Mouse (Mus musculus) brain, embryonic 14.5 days (tissue): ENCODE results near the gene Kalrn. TPM values are rescaled to one million over a fixed set of nuclear protein-coding genes. Genes with fewer than 3 reads are reported as not detected.
A peak's percentile ranks its signal among the peaks of the same experiment; 100 is the strongest.

Experiments used
- DNase-seq: peaks from one replicate; pipeline ENCODE4 v3.0.0-alpha.2; 2011; ENCODE audit warnings: low read depth
- CTCF ChIP-seq: fragments of 200-500 bp; IDR thresholded peaks from 2 replicates; pipeline ENCODE4 v1.5.1; 2012; ENCODE audit warnings: inconsistent platforms, mild to moderate bottlenecking, moderate library complexity, borderline replicate concordance; ENCODE audit not compliant: insufficient read depth, insufficient read length; ENCODE audit errors: extremely low read depth
- POLR2A ChIP-seq: fragments of 200-500 bp; IDR thresholded peaks from 2 replicates; pipeline ENCODE4 v1.6.1; 2012; ENCODE audit warnings: mild to moderate bottlenecking, inconsistent platforms, borderline replicate concordance; ENCODE audit not compliant: poor library complexity, insufficient read depth, insufficient read length, severe bottlenecking; ENCODE audit errors: extremely low read depth
- polyA plus RNA-seq: library from polyadenylated mRNA; depleted of rRNA; stranded (reverse); fragments of >200 nt; gene quantifications from 2 replicates; pipeline ENCODE4 v1.2.3, GENCODE M21; 2012

Kalrn gene
- polyA plus RNA-seq, 1 experiment = 52.2 TPM

DNA sequence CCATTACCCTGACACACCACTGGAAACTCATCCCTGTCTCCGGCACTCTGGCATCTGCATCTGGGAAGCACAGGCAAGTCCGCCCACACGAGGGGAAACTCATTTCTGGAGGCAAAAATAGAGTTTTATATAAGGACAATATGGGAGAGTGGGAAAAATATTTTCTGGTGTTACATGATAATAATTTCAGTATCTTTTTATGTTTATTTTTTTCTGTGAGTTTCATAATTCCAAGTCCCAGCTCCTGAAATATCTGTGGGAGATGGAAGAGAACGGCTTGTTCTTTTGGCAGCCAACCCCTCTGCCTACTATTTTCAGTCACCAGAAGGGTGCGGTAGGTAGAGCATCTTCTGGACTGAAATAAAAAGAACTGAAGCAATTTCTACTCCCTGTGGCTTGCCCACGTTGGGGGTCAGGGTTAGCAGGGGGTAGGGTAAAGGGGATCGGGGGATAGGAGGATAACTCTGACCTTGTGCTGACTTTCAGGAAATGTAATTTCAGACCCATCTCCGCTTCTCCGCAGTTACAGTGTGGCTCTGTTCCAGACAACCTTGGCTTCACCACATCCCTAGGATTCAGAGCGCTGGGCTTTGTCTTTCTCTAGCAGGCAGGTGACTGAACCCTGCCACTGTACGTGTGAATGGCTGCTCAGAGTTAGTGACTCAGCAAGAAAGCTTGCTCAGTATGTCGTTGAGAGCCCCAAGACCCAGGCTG, 336.3 kb downstream of the Kalrn start:
- TF ChIP-seq POLR2A (no peak), CTCF (no peak)
- DNase-seq = no peak

DNA sequence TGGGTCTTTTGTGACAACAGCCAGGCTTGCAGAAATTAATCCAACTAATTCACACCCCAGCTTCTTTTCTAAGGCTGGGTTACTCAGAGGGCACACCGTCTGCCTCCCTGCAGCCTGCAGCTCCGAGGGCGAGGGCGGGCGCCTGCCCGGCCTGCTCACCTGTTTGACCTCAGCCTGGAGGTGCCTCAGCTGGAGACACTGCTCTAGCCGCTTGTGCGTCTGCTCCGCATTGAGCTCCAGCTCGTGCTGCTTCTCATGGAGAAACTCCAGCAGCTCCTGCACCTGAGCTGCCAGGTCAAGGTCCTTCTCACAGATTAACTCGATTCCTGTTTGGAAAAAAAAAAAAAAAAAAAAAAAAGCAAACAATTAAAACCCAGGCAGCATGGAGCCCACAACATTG, 338.2 kb downstream of the Kalrn start:
- no peak for DNase-seq
- TF ChIP-seq POLR2A = no peak
- TF ChIP-seq CTCF = no peak

DNA sequence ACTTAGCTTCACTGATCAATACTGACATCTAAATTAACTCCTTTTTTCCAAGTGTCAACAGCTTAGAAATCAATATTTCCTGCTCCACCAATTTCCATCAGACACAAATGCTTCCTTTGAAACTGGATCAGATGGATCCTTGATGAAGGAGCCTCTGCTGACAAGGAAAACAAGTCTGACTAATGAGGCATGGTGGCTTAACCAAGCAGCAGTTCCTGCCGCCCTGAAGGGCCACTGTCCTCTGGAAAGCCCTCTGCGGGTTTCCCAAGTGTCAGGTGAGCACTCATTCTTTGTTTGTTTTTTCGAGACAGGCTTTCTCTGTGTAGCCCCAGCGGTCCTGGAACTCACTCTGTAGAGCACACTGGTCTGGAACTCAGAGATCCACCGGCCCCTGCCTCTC, 341.4 kb downstream of the Kalrn start:
- TF ChIP-seq CTCF = no peak
- DNase-seq = peak; percentile 46

DNA sequence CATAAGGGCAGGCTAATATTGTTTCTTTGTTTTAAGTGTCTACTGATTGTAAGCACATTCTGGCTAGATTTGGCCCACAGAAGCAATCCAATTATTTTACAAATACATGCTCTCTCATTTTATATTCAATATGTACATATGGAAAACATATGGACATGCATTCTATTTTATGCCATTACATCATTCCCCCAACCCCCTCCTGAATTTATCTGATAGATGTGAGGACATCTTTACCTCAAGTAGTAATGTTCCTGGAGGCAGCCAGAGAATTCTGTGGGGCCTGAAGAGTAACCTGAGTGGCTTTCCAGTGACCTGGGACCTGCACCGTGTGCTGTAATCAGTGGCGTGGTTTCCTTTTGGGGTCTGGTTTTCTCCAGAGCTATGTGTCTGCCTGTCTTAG, 342.2 kb downstream of the Kalrn start:
- TF ChIP-seq POLR2A (no peak), CTCF (no peak)
- DNase-seq = no peak

DNA sequence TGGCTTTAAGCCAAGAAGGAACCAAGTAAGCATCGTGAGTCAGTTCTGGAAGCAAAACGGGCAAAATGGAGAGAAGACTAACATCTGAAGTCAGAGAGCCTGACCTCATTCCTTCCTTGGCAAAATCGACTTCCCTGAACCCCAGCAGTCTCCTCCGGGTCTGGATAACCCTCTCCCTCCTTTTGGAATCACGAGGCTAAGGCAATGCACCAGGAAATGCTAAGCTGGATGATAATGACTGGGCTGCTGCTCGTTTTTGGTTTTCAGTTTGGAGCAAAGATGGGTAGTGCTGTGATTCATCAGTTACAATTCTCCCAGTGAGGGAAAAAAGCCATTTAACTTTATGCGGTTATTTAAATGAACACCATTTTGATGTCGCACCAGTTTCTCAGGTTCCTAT, 344.0 kb downstream of the Kalrn start:
- TF ChIP-seq POLR2A (no peak), CTCF (no peak)
- DNase-seq = no peak

DNA sequence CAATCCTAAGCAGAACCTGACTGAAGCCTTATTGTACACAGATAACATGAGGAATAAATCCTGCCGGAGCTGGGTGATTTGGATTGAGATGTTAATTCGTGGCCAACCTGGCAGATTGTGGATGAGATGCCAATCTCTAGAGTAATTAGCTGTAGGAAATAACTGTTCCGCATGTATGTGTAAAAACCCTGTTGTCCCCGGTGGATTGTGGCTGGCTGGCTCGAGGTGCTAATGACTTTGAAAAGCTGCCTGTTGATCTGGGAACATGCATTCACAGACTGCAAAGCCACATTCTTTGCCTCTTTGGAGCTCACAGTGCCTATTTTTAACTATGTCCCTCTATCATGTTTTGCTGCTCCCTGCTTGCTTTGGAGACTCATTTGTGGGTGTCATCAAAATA, 344.7 kb downstream of the Kalrn start:
- TF ChIP-seq POLR2A (no peak), CTCF (no peak)
- peak; percentile 92 for DNase-seq

DNA sequence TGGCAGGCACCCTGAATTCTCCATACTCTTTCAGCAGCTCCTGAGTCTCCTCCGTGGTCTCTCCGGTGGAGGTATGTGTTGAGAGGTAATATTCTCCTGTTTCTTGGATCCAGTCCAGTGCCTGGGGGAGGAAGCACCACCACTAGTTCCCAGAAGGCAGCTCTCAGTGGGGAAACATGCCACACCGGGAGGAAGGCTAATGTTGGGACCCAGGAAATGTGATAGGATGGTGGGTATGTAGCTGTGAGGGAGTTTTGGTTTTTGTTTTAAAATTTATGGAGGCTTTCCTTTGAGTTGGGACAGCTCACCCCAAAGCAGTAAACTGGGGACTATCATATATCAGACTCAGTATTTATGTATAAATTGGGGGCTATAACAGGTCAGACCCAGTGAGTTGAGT, 361.2 kb downstream of the Kalrn start:
- DNase-seq = no peak
- no peak for TF ChIP-seq POLR2A
- no peak for TF ChIP-seq CTCF

DNA sequence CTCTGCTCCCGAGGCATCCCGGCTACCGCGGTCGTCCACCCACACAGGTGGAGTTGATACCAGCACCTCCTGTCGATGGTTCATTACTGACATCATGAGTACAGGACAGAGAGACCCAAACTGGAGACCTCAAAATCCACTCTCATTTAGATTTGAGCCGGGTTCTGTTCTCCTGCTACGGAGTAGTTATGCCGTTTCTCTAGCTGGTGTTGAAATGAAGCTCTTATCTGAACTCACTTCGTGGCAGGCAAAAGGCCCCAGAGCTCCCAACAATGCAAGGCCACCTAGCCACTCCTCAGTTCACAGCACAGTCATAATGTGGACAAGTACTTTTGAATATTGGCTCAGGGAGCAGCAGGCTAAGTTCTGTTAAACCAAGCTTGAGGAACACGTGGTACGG, 362.1 kb downstream of the Kalrn start:
- TF ChIP-seq POLR2A = no peak
- no peak for TF ChIP-seq CTCF
- no peak for DNase-seq

DNA sequence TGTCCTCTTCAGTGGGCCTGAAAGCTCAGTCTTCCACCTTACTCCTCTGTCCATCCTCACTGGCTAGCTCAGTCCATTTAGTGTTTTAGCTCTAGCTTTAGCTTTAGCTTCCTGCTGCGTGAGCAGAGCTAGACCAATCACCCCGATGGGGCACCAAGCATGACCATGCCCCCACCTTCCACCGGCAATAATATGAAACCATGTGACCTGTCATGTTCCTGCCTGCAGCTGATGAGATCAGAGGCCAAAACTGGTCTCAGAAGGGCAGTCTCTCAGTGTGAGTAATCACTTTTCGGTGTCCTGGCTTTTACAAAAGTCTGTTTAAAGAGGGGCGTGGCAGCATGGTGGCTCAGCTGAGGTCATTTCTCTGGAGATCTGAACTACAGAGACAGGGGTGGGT, 364.6 kb downstream of the Kalrn start:
- TF ChIP-seq POLR2A = no peak
- TF ChIP-seq CTCF = no peak
- DNase-seq = no peak

DNA sequence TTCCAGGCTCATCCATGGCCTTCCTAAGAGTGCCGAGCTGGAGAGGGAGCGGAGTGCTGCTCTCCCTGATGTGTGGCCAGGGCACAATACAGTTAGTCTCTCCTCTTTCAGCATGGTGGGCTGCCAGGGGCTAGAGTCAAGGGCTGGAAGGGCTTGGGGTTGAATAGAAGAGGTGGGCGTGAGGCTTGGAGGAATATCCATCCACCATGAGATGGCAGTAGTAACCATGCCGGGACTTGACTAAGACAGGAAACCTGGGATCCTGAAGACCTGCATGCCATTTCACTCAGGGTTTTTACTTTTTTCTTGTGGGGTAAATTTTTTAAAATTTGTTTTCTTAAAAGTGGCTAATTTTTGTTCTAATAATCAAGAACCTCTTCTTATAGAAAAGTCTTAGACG, 365.4 kb downstream of the Kalrn start:
- TF ChIP-seq CTCF (peak; percentile 15; the same call in 1 of the 2 replicates), POLR2A (no peak)
- no peak for DNase-seq

DNA sequence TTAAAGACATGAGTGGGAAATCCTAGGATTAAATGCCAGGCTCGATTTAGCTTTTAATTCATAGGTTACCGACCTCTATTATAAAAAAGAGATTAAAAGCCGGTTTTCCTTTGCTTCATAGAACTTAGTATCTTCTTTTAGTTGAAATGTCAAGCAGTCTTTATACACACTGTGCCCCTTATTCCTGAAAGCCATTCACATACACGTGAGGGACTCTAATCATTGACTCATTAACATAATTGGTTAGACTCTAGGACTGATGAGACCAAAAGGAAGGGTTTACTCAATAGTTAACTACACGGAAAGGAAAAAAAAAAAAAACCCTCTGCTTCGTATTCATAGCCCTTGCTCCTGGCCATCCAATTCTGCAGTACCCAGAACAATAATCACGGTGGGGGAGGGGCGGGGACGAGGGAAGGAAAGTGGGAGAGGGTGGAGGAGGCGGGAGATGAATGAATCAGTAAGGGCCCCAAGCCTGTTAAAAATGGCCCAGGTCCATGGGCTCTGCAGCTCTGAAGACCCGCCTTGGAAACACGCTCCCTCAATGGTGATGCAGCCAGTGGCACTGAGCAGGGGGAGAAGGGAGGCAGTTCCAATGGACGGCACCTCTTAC, 368.7 kb downstream of the Kalrn start:
- DNase-seq = peak; percentile 85
- TF ChIP-seq POLR2A (no peak), CTCF (no peak)

DNA sequence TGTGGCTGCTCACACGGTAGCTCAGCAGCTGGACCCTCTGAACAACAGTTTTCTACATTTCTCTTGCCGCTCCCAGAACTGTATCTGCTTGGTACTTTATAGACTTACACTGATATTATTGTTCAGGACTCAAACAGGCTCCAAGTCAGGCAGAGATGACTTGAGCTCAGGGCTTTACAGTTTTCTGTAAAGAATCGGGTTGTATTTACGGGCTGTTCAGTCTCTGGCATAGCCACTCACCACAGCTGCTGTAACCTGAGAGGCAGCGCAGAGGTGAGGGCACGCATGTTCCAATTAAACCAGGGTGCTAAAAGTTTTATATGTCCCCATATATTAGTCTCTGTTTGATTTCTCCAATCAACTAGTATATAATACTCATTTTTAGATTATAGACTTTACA, 373.8 kb downstream of the Kalrn start:
- DNase-seq = no peak
- no peak for TF ChIP-seq POLR2A
- TF ChIP-seq CTCF = no peak

DNA sequence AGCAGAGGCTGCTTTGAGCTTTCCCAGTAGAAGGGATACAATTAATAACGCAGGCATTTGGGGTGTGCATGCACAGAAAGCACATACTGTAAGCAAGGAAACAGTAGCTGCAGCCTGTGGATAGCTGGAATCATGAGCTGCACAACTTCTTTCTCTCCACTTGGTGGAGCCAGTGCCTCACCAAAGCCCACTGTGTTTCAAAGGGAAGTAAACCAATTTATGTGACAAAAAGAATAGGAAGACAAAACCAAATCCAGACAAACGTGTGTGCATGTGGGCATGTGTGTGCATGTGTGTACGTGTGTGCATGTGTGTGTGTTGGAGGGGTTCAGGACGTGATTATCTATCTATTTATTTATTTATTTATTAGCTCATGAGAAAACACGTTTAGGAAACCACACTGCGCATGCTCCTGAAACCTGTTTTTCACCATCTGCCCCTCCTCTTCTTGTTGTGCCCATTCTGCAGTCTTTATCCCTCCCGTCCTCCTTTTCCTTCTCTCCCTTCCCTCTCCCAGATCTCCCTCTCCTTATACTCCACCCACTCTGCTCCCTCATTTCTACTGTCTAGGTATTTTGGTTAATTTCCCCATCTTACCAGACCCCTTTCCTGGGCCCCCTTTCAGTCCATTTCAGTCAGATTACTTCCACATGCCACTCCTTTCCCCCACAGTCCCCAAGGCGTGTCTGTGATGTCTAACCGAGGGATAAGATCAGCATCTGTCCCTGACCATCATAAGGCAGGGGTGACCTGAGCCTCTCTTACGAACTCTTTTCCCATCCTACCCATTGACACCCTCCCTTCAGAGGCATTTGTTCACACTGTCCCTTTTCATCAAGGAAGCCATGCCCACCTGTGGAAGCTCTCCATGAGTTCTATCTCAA, 380.1 kb downstream of the Kalrn start:
- peak; percentile 86 for DNase-seq
- TF ChIP-seq CTCF (peak; percentile 86; the same call in 1 of the 2 replicates), POLR2A (no peak)
